Mouse (Mus musculus) cerebellum, postnatal 14 days (tissue): ENCODE results near the gene Runx1.
A peak's percentile ranks its signal among the peaks of the same experiment; 100 is the strongest.

Source experiments
- DNase-seq, 2 experiments: peaks; one replicate each; pipeline ENCODE4 v3.0.0; 2021; ENCODE audit warnings: mixed read lengths in 2 of 2

Gene Runx1

DNA sequence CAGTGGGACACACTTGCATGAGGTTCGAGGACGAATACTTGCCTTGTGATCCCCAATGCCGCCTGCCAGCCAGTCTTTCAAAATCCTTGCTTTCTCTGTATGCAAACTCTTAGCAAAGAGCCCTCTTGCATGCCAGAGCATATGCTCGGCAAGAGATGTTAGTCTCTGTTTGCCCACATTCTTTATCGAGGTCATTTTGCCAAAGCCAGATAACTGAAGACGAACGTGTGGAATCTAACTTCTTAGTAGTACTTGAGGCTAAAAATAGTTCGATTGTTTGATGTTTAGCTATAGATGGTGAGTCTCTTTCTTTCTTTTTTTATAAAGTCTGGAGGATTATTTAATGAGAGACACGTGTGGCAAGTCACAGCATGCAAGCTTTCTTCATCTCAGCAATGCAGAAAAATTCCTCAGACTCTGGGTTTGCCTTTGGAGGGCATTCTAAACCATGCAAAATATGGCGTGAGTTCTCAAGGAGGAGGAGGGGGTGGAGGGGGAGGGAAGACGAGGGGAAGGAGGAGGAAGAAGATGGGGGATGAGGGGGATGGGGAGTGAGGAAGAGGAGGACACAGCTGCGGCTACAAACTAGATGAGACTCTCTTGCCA, 81.7 kb downstream of the Runx1 start:
- no peak for DNase-seq

DNA sequence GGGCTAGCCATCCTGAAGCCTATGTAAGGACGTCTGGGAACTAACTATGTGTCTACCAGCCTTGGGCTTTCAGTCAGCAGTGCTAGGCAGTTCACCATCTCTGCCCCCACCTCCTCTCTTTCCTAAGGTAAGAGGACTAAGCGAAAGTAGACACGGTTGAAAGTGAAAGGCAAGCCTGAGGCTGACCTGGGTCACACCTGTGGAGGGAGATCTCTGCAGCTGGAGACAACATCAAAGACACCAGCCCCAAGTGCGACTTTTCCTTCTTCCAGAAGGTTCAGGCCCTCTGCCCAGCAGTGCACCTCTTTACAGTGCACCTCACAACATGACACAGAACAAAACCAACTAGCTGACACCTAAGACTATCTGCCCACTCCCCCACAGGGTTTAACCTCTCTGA, 82.2 kb downstream of the Runx1 start:
- DNase-seq = no peak

GRCm38 (mm10) chr16:92741342-92741741, 84.6 kb downstream of the Runx1 start:
- DNase-seq = no peak

- no peak for DNase-seq
These were observed 85.4 kb downstream of the Runx1 start for GRCm38 (mm10) chr16:92740541-92740940.

GRCm38 (mm10) chr16:92739997-92740396, 86.0 kb downstream of the Runx1 start:
- no peak for DNase-seq

DNA sequence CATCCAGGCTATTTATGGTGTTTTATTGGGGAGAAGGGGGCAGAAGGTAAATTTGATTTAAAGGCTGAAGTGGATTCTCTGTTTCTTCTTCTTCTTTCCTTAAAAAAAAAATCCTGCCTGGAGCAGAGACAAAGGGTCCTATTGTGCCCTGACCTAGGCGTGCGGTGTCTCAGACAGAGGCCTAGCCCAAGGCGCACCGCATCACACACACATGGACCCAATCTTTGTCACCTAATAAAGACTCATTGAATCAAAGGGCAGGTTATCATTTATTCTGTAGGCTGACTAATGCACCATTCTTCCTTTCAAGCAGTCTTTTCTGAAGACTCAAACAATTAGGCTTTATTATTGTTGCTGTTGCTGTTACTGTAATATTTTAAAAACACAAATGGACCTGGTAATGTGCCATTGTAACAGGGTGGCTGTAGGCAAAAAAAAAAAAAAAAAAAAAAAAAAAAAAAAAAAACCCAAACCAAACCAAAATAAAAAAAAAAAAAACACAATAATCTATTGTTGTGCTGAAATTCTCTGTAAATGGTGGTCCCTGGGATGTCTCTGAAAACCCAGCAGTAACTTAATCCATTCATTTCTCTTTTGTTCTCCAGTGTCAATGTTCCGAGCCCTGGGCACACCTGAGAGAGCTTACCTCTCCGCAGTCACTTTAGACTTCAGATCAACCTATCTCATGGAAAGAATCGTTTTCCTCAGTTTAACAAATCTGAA, 86.7 kb downstream of the Runx1 start:
- no peak for DNase-seq

- DNase-seq = no peak
These were observed 87.4 kb downstream of the Runx1 start for GRCm38 (mm10) chr16:92738476-92739010.

- DNase-seq = no peak
These were observed 99.1 kb downstream of the Runx1 start for GRCm38 (mm10) chr16:92726870-92727269.

- DNase-seq = no peak
These were observed 101.4 kb downstream of the Runx1 start for GRCm38 (mm10) chr16:92724526-92724925.

DNA sequence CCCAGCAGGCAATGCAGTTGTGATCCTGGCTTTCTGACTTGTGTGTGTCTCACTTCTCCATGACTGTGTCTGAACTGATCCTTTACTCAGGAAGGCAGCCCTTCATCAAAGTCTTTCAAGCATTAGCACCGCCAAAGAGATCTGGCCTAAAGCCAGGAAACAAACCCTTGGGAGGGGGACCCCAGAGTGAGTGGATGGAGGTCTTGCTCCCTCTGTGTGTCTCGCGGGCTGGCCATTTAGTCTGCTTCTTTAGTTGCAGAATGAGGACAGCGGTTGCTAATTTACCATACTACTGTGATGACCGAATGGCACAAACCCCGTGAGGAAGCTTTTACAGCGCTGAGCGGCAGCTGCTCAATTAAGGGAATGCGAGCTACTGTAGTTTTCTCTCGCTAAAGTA, 105.3 kb downstream of the Runx1 start:
- DNase-seq = no peak

- DNase-seq = no peak
These were observed 106.2 kb downstream of the Runx1 start for GRCm38 (mm10) chr16:92719725-92720124.

DNA sequence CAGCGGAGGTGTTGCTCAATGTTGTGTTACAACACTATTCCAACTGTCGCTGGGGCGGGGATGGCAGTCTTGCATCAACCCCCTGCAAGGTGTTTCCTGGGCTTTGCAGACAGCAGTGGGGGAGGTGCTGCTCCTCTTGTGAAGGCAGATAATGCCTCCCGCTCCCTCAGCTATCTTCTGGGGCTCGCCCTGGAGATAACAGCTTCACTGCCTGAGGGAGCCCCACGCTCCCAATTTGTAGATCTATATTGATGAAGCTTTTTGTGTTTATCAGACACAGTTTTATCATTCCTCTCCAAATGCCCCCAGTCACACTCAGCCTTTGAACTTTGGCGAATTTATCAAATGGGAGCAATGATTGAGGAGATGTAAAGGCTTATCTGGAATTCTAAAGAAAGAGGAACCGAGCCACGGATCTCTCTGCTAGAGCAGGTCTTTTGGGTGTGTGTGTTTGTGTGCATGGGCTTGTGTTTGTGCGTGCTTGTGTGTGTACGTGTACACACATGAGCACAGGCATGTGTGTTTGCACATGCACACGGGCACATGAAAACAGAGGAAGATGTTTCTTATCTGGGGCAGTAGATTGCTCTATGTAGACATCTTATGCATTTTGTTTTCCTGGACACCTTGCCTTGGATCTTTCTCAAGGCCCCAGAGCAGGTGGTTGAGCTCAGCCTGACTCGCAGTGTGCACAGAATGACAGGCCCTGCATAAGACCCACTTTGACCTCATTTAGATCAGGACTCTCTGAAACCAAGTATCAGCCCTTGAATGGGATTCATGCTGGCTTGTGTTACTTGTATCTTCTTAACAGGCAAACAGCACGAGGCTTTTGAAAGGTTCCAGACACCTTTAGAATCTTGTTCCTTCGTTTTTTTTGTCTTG, 110.1 kb downstream of the Runx1 start:
- DNase-seq = no peak

GRCm38 (mm10) chr16:92710161-92710560, 115.8 kb downstream of the Runx1 start:
- no peak for DNase-seq

GRCm38 (mm10) chr16:92708718-92709117, 117.2 kb downstream of the Runx1 start:
- DNase-seq = peak in 1 of 2 experiments; percentile 20

GRCm38 (mm10) chr16:92707712-92708111, 118.2 kb downstream of the Runx1 start:
- DNase-seq = no peak

DNA sequence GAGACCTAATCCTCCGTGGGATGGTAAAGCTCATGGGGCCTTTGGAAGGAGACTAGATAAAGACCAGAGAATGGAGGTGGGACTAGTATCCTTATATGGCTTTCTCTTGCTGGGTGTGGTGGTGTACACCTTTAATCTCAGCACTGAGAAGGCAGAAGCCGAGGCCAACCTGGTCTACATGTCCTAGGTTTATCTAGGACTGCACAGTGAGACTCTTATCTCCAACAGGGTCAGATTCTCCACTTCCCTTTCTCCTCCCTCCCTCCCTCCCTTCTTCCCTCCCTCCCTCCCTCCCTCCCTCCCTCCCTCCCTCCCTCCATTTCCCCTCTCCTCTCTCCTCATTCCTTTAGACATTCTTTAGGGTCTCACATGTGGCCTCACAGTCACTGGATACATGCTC, 118.8 kb downstream of the Runx1 start:
- no peak for DNase-seq

GRCm38 (mm10) chr16:92705564-92706458, 120.1 kb downstream of the Runx1 start:
- no peak for DNase-seq

- no peak for DNase-seq
These were observed 122.1 kb downstream of the Runx1 start for GRCm38 (mm10) chr16:92703850-92704249.

GRCm38 (mm10) chr16:92699531-92700397, 126.2 kb downstream of the Runx1 start:
- DNase-seq = no peak

DNA sequence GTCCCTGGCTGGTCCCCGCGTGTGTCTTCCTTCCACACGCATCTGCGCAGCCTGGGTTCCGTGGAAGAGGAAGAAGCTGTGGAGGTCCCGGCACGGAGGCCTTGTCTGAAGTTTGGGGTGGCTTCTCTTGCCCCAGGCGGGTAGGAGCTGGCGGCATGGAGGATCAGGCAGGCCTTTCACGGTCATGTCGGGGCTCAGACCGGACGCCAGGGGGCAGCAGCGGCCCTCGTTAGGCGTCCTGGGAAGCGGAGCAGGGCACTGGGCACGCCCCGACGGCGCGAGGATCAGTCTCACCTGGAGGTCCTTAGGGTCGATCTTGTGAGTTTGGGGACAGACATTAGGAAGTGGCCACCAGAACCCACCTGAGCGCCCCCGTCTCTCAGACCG, 127.3 kb downstream of the Runx1 start:
- peak; percentile 92 to 94 for DNase-seq
